In the genomic region with DNA sequence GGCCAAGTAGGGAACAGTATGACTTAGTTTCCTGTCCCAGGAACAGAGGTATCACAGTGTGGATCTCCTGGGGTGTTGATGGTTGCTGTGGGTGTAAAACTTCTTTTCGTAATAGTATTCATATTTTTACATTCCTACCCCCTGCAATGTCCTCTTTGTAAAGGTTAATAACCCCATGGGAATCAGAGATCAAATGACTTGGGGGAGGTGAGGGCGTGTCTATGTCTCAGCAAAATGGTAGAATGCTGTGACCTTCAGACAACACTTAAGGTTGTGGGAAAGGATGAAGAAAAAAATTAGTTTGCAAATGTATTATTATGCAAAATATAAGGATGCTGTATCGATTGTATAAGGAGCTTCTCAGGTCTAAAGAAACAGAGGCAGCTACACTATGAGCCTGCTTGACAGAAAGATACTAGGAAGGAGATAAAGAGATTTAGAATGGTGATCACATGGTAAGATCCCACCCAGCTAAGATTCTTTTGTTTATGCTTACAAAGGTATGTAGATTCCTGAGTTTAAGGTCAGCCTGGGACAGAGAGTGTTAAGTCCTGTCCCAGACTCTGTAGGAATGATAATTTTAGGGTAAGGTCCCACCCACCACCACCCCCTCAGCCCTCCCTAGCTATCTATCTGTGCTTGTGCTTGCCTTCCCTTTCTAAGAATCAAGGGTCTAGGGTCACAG, we compare ENCODE assay signal across 16 mouse cellular contexts.
A peak's percentile ranks its signal among the peaks of the same experiment; 100 is the strongest.
DNase-seq lines count a peak whose midpoint lies in the region.
"Had no signal": no experiment of that assay in that cellular context is flagged by ENCODE, and none has a peak within 500 bp of the region (broad histone marks: within the 10 kb centered on the region; RNA-seq: fewer than 3 reads in every experiment).

No protein-coding gene starts in this region.

- DNase-seq in ES-CJ7 (ENCODE audit: low read depth, low spot score) = peak; percentile 89
- DNase-seq in R1 (ENCODE audit: low read depth, low spot score) = peak; percentile 88
- DNase-seq in ZHBTc4 (ENCODE audit: low read depth, low spot score) = peak; percentile 84
- no peak for DNase-seq in left cerebral cortex, adult 18-20 months (ENCODE audit: low spot score in 2 of 2)
- no peak for DNase-seq in embryo, embryonic 9.5 days (ENCODE audit: extremely low spot score)
- DNase-seq in urinary bladder, adult 2 months (ENCODE audit: low spot score) = no peak
- DNase-seq: adrenal gland, adult 2 months; adrenal gland, postnatal 10 days; adrenal gland, postnatal 25 days; cerebellum, adult 11 months; cerebellum, adult 18-20 months; cerebellum, adult 8-10 months; cerebellum, adult 9-11 months; cerebellum, postnatal 14 days; cerebellum, postnatal 36 days; forebrain, postnatal 0 days had no signal

Comparison
In these comparisons a context has a peak if more than half of its experiments do, and no peak if none do; other contexts are left out.
1. DNase-seq: peak in ES-CJ7 (single experiment), R1 (single experiment) and ZHBTc4 (single experiment); none in left cerebral cortex, adult 18-20 months (0 of 2), embryo, embryonic 9.5 days (single experiment) and urinary bladder, adult 2 months (single experiment).